Mouse (Mus musculus): Measurements from ENCODE around the gene Jhy.

Gene Jhy

GRCm38 (mm10) chr9:40948473-40948872 lies 15.4 kb downstream of the Jhy start:
- ChIA-PET CTCF (interaction anchor here in 1 of 4 experiments (0.6 kb wide), 1 partner anchor 90 kb away, joined by 3 read pairs; no protein-coding TSS in a partner anchor), POLR2A (no interaction called here)

DNA sequence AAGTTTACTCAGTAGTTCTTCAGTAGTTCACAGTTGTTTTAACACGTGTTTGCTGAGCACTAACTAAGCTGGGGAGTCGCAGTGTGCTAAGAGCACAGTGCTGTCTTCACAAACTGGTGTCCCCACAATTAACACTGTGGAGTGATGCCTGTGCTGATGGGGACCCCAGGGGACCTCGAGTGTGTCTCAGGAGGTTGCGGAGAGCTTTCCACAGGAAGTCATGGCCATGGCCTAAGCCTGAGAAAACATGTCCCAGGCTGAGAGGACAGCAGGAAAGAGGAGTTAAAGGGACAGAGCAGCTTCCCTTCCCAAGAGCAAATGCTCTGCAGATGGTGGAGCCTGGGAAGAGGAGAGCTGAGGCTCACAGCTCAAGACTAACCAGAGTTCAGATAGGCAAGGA lies 16.8 kb downstream of the Jhy start:
- ChIA-PET POLR2A (interaction anchor here in 1 of 4 experiments (0.5 kb wide), 2 partner anchors 89 to 214 kb away, joined by 3 read pairs; partner anchors contain the start of gene Ubash3b), CTCF (interaction anchor here in 2 of 4 experiments (1.1 to 2.0 kb wide), 2 partner anchors 112 kb away, joined by 3 to 4 read pairs; no protein-coding TSS in a partner anchor)

GRCm38 (mm10) chr9:40937425-40937824 lies 26.5 kb downstream of the Jhy start:
- POLR2A ChIA-PET: interaction anchor here in 1 of 4 experiments (1.3 kb wide), 1 partner anchor 76 kb away, joined by 3 read pairs; no protein-coding TSS in a partner anchor
- CTCF ChIA-PET: interaction anchor here (0.6 to 2.4 kb wide), 6 partner anchors 57 to 119 kb away, joined by 3 to 10 read pairs (median 4); no protein-coding TSS in a partner anchor

GRCm38 (mm10) chr9:40933323-40933722 lies 30.6 kb downstream of the Jhy start:
- ChIA-PET POLR2A (interaction anchor here in 1 of 4 experiments (0.6 kb wide), 1 partner anchor 98 kb away, joined by 3 read pairs; no protein-coding TSS in a partner anchor), CTCF (interaction anchor here in 2 of 4 experiments (0.6 to 1.2 kb wide), 2 partner anchors 73 to 258 kb away, joined by 3 to 6 read pairs; no protein-coding TSS in a partner anchor)

DNA sequence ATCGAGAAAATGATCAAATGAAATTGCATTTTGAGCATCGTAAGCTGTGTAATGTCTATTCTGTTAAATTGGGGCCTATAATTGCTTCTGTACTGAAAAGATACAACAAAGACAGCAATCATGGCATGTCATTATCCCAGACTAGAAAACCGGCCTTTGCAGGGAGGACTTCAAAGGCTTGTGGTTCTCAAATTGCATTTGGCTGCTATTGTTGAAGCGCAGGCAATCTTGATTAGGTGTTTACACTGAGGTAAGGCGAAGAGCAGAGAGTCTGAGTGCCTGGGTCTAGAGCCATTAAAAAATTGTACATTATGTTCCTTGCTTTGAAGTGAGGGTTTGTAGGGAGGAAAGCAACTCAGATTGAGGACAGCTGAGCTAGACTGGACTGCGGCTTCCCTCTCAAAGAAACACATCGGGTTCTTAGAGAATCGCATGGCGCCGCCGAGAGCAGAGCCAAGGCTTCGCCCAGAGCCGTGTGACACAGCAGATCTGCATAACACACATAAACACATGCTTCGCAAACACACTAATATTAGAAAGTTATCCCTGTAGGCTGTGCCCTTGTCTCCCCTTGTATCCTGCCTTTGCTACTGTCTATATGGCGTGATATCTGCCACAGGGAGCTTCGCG lies 36.5 kb downstream of the Jhy start:
- CTCF ChIA-PET: interaction anchor here in 1 of 4 experiments (0.6 kb wide), 1 partner anchor 252 kb away, joined by 3 read pairs; no protein-coding TSS in a partner anchor
- POLR2A ChIA-PET: no interaction called here

- POLR2A ChIA-PET: interaction anchor here in 1 of 4 experiments (1.0 kb wide), 1 partner anchor 26 kb away, joined by 7 read pairs; no protein-coding TSS in a partner anchor
These were observed 45.9 kb downstream of the Jhy start for GRCm38 (mm10) chr9:40917871-40918613.

GRCm38 (mm10) chr9:40908915-40909314 lies 55.0 kb downstream of the Jhy start:
- POLR2A ChIA-PET: no interaction called here
- CTCF ChIA-PET: no interaction called here

More at GRCm38 (mm10) chr9:40917871-40918613, 45.9 kb downstream of the Jhy start:
- CTCF ChIA-PET: no interaction called here

GRCm38 (mm10) chr9:40908411-40908810 lies 55.5 kb downstream of the Jhy start:
- ChIA-PET POLR2A (no interaction called here), CTCF (interaction anchor here in 1 of 4 experiments (0.5 kb wide), 1 partner anchor 31 kb away, joined by 3 read pairs; no protein-coding TSS in a partner anchor)

GRCm38 (mm10) chr9:40907413-40907812 lies 56.5 kb downstream of the Jhy start:
- CTCF ChIA-PET: interaction anchor here in 1 of 4 experiments (0.7 kb wide), 1 partner anchor 75 kb away, joined by 8 read pairs; no protein-coding TSS in a partner anchor

GRCm38 (mm10) chr9:40892456-40892855 lies 71.5 kb downstream of the Jhy start:
- CTCF ChIA-PET: interaction anchor here in 1 of 4 experiments (1.5 kb wide), 1 partner anchor 58 kb away, joined by 11 read pairs; no protein-coding TSS in a partner anchor
- POLR2A ChIA-PET: interaction anchor here in 1 of 4 experiments (0.5 kb wide), 1 partner anchor 86 kb away, joined by 4 read pairs; no protein-coding TSS in a partner anchor

More at GRCm38 (mm10) chr9:40907413-40907812, 56.5 kb downstream of the Jhy start:
- POLR2A ChIA-PET: interaction anchor here in 2 of 4 experiments (0.6 to 1.5 kb wide), 4 partner anchors 35 to 552 kb away, joined by 3 to 7 read pairs (median 4); no protein-coding TSS in a partner anchor

GRCm38 (mm10) chr9:40889389-40889788 lies 74.5 kb downstream of the Jhy start:
- POLR2A ChIA-PET: no interaction called here
- CTCF ChIA-PET: interaction anchor here in 1 of 4 experiments (0.6 to 1.5 kb wide), 2 partner anchors 50 to 55 kb away, joined by 4 to 5 read pairs; no protein-coding TSS in a partner anchor

DNA sequence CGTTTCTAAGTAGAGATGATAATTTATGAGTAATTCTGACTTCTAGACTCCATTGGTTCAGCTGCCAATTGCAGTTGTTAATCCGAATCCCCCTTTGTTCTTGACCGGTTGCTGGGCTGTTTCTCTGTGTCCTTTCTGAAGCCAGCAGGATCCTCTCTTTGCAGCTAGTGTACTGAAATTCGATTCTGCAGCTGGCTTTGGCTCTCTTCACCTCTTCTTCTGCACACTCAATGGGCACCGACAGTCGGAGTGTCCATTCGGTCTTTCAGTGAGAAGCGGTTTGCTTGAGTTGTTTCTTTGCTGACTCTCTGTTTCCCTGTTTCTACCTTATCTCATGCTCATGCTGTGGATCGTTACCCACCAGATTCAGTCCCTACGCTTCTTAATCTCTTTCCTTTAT lies 78.2 kb downstream of the Jhy start:
- ChIA-PET POLR2A (no interaction called here), CTCF (interaction anchor here in 1 of 4 experiments (0.5 kb wide), 1 partner anchor 14 kb away, joined by 3 read pairs; no protein-coding TSS in a partner anchor)

DNA sequence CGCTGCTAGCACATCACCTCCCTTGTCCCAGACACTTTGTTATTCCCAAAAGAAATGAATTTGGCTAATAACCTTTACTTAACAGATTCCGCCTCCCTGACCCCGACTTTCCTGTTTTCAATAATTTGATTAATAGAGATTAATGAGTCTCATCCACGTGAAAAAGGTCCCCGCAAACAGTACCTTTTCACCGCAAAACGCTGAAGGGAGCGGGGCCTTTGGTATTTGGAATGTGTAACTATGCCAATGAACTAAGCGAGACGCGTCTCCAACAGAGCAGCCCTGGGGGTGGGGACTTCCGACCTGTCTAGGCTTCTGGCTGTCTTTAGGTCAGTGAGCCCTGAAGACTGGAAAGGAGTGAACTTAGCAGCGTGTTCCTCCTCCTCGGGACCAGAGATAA lies 84.9 kb downstream of the Jhy start:
- POLR2A ChIA-PET: no interaction called here
- CTCF ChIA-PET: interaction anchor here in 2 of 4 experiments (0.7 kb wide), 2 partner anchors 20 to 110 kb away, joined by 4 to 5 read pairs; no protein-coding TSS in a partner anchor

DNA sequence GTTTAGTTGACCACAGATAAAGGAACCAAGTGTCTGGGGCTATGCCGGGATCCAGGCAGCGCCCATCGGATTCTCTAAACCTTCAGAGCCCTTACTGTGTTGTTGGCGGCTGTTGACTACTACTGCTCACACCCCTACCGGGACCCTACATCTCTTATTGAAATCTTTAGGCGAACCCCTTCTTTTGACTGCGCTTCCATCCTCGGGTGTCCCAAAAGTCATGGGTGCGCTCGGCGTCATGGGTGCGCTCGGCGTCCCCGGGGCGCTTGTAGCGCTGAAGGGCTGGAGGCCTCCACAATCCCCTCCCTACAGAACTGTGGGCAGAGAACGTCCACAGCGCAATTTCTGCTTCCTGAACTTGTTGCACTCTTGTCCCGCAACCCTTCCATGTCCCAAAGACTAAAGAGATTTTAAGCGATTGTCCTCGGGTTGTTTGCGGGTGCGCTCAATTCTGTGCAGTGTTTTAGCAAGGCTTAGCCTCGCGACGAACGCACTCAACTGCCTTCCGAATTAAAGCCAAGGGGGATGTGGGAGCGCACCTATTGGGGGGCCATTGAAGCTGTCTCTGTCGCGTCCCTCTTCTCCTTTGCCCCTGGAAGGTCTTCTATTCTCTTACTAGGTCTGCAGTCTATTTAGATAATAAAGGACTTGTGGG lies 85.5 kb downstream of the Jhy start:
- ChIA-PET CTCF (interaction anchor here in 1 of 4 experiments (0.6 kb wide), 1 partner anchor 73 kb away, joined by 3 read pairs; no protein-coding TSS in a partner anchor), POLR2A (interaction anchor here in 2 of 4 experiments (1.0 to 1.3 kb wide), 3 partner anchors 72 to 87 kb away, joined by 3 to 5 read pairs (median 4); no protein-coding TSS in a partner anchor)

DNA sequence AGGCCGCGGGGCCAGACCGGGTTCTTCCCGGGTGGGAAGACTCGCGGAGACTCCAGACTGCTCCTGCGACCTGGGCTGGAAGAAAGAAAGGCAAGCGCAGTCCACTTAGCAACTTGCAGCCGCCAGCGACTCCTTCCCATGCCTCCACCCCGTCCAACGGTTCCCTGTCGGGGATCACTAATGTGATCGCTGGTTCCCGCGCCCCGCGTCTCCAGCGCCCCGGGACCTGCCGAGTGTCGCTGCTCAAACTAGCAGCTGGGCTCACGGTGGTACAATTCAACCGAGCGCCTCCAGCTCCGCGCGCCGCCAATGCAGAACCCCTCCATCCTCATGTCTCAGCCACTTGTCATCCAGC lies 86.1 kb downstream of the Jhy start:
- ChIA-PET CTCF (interaction anchor here in 3 of 4 experiments (0.5 to 1.1 kb wide), 5 partner anchors 43 to 248 kb away, joined by 3 to 7 read pairs (median 3); no protein-coding TSS in a partner anchor), POLR2A (interaction anchor here in 2 of 4 experiments (0.9 to 1.3 kb wide), 4 partner anchors 72 to 88 kb away, joined by 3 to 5 read pairs (median 4); partner anchors contain the start of gene Hspa8 (in 1 of the 2))

DNA sequence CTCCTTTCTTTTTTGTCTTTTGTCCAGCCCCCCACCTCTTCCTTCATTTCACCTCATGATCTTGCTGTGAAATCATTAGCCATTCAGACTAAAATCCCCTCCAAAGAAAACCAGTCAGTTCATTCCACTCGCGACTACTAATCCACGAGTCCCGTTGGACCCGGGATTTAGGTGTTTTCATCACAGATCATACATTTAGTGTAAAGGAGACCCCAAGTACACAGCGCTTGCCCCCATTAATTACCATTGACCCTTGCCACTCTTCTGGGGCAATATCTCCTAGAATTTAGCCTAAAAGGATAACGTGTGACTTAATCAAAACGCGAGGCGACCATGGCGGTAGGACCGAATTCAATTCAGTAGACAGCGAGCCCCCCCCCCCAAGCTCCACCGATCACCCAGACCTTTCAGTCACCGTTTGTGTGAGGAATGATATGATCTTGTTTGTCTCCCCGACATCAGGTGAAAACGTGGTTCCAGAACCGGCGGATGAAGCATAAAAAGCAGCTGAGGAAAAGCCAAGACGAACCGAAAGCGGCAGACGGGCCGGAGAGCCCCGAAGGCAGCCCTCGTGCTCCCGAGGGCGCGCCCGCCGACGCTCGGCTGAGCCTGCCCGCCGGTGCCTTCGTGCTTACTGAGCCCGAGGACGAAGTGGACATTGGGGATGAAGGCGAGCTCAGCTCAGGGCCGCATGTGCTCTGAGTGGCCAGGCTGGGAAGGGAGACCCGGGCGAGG lies 86.6 kb downstream of the Jhy start:
- CTCF ChIA-PET: interaction anchor here (0.5 to 1.1 kb wide), 6 partner anchors 31 to 247 kb away, joined by 3 to 7 read pairs (median 4); no protein-coding TSS in a partner anchor
- POLR2A ChIA-PET: interaction anchor here in 2 of 4 experiments (0.6 to 1.3 kb wide), 5 partner anchors 71 to 249 kb away, joined by 3 to 5 read pairs (median 4); partner anchors contain the start of gene Hspa8 (in 1 of the 2)

GRCm38 (mm10) chr9:40876693-40877092 lies 87.2 kb downstream of the Jhy start:
- CTCF ChIA-PET: interaction anchor here in 2 of 4 experiments (0.6 to 1.1 kb wide), 4 partner anchors 32 to 331 kb away, joined by 3 to 20 read pairs (median 4); no protein-coding TSS in a partner anchor
- POLR2A ChIA-PET: interaction anchor here in 2 of 4 experiments (0.7 to 1.2 kb wide), 4 partner anchors 31 to 76 kb away, joined by 3 read pairs; partner anchors contain the start of gene Hspa8 (in 2 of the 2)
